Mouse (Mus musculus) 3T3-L1 (cell line): ENCODE results near the gene Fam83e.

Source experiments
- DNase-seq: peaks from one replicate; pipeline ENCODE4 v3.0.0-alpha.2; 2015; ENCODE audit warnings: low read depth, low spot score

The Fam83e gene

DNA sequence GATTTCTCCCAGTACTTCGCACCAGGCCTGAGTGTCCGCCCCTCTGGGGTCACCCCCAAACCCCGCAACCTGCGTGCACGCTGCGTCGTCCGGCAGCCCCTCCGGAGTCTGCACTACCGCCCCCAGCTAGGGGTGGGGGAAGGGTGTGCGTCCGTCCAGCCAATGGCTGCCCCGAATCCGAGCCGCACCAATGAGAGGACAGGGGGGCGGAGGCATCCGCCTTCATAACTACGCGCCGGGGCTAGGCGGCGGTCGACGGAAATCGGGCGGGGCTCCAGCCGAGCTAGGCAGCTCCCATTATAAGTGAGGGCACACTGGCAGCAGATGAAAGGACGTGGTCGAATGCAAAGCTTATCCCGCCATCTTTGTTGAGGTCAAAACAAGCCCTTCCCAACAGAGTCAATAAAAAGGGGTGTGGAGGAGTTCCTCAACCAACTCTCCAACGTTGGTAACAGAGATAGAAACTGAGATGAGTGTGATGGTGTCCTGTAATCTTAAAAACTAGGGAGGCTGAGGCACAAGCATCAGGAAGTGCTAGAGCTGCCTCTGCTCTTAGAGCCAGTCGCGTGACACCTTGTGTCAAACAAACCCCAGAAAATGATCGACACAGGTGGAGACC lies 5.8 kb upstream of the Fam83e start, which contains the start of gene Rpl18:
TSS of gene Rpl18 (plus strand) at position 368 of the 619 bp plus-strand sequence.
- DNase-seq, result peak; percentile 98

DNA sequence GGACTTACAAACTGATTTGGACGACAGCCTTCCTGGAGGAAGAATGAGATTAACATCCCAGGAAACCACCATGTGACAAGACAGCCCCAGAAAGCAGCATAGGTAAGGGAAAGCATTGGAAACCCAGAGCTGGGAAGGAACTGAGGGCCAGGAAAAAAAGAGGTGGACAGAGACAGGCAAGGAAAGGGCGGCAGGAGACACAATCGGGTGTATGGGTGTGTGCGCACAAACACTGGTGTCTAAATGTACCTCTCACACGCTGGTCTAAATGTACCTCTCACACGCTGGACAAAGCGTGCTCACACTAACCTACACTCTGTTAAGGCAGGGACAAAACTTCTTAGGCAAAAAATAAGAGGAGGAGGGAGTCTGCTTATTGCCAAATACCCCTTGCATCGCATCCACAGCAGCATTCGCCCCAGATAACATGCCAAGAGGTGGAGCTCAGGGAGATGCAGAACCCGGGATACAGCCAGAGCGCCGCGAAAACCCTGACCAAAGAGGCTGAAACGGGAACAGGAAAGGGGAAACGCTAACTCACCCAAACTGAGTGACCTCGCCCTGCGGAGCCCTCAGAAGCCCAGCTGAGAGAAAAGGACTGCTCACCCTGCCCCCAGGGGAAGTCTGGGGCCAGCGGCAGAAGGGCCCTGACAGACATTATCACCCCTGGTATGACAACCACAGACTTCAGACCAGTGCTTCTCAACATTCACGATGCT lies 5.1 kb upstream of the Fam83e start:
- no peak for DNase-seq

DNA sequence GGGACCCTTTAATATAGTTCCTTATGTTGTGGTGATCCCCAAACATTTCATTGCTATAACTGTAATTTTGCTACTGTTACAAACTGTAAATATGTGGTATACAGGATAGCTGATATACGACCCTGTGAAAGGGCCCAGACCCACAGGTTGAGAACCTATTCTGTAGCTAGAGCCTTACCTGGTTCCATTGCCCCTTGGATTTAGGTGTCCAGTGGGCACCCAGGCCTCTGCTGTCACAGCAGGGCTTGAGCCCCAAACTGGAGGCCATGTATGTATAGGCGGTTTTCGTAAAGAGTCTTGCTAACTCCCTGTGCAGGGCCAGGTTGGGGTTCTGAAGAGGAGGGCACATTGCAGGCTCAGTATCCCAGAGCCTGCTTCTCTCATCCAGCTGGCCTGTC lies 4.6 kb upstream of the Fam83e start:
- DNase-seq, result no peak

DNA sequence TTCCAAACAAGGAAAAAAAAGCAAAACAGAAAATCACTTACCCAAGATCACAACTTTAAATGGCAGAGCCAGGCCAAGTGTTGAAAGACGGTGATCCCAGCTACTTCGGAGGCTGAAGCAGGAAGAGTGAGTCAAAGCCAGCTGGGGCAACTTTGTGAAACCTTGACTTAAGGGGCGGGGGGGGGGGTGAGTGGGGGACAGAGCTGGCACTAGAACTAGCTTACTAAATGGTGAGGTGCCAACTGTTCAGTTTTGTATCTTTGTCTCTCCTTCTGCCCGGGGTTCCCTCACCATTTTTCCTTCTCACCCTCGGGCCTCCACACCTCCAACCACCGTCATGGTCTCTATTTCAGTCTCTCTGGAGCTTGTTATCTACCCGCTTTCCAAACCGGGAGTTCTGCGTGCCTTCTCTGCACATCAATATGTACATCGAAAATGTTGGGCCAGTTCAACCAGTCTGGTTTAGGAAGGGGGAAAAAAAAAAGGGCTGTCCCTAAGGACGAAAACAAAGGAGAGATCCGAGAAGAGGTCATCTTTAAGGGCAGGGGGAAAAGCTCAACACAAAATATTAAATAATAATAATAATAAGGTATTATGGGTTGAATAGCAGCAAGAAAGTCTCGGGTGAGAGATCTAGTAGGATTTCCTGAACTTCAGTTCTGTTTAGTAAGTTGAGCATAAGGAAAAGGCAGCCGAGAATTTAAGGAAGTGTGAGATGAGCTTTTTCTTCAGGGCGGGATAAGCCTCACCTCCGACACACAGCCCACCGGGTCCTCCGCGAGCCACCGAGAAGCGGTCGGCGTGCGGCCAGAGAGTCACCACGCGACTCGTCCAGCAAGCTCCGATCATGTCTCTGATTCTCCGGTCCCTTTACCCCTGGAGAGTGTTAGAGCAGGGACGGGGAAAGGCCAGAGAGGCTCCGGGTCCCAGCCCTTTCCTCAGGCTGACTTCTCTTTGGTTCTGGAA lies 3.8 kb upstream of the Fam83e start:
- no peak for DNase-seq

DNA sequence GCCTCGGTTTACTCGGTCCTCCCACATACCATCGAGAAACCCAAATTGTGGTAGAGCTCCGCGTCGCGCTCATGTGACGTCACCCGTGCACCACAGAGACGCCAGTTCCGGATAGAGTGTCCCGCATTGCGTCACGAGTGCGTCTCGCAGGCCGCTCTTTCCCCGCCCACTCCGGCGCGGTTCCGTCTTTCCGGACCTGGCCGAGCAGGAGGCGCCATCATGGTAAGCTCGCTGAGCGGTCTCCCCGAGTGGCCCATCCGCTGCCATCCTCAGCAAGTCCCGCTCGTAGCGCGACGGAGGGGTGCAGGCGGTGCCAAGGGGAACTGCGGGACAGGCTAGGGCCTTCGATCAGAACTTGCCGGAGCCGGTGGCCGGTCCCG lies 3.1 kb upstream of the Fam83e start, which contains the start of gene Sphk2:
TSS of gene Sphk2 (minus strand) at position 85 of the 380 bp plus-strand sequence.
- DNase-seq, result peak; percentile 94

DNA sequence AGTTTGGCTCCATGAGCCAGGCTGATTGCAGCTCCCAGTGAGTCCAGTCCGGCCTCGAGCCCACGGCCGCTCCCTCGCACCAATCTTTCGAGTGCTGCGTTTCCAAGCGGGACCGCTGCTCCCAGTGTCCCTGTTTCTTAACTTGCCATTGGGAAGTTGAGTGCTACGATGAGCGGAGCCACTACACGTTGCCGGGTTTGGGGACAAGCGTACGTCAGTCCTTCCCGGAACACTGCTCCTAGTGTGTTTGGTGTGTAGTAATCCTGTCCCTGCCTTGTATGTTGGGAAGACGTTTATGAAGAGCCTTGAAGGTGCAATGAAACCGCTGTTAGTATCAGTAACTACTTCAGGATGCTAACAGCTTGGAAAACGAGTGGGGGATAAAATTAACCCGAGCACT lies 2.7 kb upstream of the Fam83e start:
- DNase-seq, result peak; percentile 32

DNA sequence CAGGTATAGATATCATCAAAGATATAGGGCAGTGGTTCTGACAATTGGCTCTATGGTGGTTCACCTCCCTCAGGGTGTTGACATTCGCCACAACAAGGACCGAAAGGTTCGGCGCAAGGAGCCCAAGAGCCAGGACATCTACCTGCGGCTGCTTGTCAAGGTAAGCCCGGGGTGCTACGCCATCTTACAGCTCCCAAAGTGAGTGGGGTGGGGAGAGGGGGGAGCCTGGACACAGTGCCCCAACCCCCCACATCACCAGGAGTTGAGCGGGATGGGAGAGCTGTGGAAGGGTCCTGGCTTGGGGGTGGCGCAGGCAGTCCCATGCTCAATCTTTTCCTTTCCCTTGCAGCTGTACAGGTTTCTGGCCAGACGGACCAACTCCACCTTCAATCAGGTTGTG lies 1.8 kb upstream of the Fam83e start:
- DNase-seq, result no peak

DNA sequence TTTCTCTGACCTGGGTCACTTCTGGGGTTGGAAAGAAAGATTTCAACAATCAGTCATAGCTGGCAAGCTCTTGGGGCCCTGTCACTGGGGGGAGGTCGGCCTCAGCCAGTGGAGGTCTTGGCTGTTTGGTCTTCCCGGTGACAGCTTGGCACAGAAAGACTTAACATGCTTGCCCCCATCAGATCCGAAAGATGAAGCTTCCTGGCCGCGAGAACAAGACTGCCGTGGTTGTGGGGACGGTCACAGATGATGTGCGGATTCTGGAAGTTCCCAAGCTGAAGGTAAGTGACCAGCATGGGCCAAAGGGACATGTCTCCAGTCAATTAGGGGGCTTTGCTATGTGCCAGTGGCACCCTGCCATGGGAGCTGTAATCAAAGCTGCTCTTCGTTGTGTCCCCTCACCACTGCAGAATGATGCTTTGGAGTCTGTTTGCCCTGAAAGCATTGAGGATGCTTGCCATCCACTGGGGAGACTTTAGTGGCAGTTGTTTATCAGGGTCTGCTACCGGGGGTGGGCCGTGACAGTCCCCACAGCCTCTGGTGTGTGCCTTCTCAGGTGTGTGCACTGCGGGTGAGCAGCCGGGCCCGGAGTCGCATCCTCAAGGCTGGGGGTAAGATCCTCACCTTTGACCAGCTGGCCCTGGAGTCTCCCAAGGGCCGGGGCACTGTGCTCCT lies 1.1 kb upstream of the Fam83e start:
- no peak for DNase-seq

DNA sequence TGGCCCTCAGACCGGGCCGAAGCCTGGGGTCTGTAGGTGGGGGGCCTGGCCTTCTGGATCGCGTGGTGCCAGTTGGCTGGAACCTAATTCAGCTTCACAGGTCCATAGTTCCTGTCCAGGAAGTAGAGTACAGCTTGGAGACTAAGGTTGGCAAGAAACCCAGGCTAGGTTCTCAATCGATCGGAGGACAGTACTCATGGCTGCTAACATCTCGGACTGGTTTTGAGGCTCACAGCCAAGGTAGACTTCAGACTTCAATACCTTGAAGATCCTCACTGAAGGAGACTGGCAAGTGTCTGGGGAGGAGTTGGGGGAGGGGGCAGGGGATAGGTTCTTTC lies 191 bp downstream of the Fam83e start:
- no peak for DNase-seq

DNA sequence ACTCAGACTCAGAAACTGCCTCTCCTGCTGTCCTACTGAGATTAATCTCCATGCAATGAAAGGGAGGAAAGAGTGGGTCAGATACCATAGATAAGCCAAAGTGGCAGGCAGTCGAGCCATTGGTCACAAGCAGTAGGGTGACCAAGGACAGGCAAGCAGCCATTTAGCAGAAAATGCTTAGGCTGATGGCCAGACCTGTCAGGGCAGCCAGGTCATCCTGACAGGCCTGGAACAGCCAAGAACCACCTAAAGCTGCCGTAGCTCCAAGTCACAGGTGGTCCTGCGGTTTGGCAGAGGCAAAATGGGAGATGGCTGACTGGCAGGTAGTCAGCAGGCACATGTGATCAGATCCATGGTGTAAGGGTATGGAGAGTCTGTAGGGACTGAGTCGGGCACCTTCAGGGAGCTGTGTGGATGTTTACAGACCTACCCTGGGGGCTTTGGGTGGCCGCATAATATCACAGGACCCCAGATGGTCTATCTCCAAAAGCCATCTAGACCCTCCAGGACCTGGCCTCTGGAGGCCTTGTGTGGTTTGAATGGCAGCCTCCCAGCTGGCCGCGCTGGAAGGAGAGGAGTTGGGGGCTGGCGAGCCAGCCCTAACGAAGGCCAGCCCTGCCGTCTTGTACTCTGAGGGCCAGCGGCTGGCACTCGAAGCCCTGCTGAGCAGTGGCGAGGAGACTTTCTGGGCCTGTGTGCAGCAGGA lies 783 bp downstream of the Fam83e start:
- DNase-seq, result no peak

DNA sequence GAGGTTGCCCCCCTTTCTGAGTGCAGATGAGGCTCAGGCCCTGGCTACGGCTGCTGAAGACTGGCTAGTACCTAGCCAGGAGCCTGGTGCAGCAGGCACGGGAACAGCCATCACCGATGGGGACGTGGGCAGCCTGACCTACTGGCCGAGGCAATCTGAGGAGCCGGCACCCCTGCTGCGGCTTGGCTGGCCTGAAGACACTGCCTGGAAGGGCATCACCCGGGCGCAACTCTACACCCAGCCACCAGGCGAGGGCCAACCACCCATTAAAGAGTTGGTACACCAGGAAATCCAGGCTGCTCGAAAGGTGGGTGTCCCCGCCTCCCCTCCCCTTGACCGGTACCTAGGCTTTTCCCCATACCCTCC lies 1.3 kb downstream of the Fam83e start:
- no peak for DNase-seq

DNA sequence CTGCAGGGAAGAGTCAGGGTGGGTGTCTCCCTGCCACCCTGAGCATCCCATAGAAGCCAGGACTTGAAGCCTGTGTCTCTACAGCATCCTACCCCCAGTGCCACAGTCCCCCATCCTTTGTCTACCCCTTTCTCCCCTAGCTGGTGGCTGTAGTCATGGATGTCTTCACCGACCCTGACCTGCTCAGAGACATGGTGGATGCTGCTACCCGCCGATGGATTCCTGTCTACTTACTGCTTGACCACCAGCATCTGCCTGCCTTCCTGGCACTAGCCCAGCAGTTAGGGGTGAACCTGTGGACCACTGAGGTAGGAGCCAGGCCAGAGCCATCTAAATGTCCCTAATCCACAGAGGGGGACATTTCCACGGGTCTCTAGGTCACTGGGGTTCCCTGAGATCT lies 2.3 kb downstream of the Fam83e start:
- no peak for DNase-seq

DNA sequence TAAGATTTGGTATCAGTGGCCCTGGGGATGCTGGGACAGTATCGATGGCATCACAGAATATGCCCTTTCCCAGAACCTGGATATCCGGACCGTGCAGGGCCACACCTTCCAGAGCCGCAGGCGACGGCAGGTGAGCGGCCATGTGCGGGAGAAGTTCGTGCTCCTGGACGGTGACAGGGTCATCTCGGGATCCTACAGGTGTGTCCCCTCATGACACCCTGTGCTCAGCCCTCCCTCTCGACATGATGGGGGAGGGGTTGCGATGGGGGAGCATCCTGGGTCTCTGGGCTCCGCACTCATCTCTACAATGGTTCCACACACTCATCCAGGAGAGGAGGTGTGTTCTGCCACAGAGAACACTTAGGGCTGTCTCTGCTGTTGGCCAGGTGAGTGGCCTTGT lies 2.8 kb downstream of the Fam83e start:
- DNase-seq, result no peak

DNA sequence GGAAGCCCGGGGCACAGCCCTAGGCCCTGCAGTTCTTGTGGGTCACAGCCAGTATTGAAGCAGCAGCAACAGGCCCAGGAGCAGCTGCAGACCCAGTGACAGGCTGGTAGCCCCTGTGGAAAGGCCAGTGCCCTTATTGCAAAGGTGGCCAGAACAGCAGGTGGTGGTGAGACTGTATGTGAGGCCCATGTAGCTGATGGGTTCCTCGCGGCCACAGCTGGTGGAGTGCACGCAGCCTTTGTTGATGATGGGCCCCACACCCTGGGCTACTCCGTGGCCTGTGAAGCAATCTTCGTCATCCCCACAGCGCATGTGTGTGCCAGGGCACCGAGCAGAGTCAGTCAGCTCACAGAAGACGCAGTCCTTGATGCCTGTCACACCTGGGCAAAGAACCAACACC lies 4.1 kb downstream of the Fam83e start:
- no peak for DNase-seq

DNA sequence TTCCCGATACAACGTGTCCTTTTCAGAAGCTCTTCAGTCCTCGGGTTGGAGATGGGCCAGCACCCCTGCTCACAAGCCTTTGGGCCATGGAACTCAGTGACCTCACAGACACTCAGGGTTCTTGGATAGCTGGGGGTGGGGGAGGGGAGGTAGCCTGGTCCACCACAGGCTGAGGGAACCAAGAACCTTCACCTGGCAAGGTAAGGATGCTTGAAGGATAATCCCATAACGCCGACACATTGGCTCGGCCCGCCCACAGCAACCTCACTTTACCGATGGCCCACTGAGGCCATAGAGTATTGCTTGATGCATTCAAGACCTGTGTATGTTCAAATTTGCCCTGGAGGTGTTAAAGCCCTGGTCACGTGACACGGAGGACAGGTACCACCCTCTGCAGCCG lies 4.7 kb downstream of the Fam83e start, which contains the start of gene Spaca4:
TSS of gene Spaca4 (minus strand) at position 101 of the 400 bp plus-strand sequence.
- no peak for DNase-seq

DNA sequence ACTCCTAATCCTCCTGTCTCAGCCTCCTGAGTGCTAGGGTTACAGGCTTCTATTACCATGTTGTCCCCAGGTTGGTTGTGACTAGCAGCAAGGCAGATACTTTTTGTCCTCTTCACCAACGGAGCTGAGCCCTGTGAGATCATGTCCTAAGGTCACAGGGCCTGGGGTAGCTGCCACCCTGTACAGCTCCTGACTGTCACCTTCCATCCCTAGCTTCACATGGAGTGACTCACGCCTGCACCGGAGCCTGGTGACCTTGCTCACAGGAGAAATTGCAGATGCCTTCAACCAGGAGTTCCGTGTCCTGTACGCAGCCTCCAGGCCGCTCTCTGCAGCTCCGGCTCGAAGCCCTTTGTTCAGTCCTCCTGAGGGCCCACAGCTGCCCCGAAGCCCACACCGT lies 5.4 kb downstream of the Fam83e start:
- DNase-seq, result no peak

DNA sequence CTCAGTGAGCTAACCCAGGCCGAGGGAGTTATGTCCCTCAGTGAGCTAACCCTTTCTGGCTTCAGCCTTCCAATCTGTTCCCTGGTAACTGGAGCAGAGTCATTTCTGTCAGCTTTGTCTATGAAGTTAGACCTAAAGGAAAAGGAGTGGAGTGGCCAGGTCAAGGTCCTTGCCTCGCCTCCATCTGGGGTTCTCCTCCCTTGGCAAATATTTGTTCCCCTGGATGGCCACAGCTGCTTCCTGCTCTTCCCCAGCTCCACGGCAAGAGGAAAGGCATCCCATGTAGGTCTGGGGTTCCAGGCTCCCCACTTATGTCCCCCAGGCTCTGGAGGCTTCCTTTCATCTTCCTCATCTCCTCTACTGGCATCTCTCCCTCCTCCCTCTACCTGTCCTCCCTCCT lies 6.6 kb downstream of the Fam83e start:
- no peak for DNase-seq

DNA sequence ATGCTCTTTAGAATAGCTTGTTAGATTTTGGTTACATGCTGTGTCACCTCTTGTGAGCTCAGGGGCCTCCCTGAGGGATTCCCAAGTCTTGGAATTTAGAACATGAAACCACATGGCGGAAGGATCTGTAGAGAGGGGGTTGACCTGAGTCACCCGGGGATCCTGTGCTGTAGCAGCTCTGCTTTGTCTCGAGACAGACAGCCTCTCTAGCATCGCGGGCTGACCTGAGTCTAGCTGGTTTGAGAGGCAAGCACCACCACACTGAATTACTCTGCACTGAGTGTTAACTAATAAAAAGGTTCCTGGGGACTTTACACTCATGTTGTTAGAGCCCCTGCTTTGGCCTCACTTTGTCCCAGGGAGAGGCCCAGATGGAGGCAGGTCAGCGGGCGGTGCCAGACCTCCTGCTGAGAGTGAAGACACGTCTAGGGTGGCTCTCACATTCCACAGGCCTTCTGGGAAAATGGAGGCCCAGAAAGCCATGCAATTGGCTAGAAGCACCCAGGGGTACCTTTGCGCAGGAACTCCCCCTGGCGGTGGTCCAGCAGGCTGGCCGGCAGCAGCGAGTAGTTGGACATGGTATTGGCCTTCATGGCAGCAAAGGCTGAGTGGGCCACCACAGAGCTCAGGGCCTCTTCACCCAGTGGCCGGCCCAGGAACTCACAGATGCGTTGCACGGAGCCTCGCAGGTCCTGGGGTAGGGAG lies 9.9 kb downstream of the Fam83e start:
- peak; percentile 53 for DNase-seq

DNA sequence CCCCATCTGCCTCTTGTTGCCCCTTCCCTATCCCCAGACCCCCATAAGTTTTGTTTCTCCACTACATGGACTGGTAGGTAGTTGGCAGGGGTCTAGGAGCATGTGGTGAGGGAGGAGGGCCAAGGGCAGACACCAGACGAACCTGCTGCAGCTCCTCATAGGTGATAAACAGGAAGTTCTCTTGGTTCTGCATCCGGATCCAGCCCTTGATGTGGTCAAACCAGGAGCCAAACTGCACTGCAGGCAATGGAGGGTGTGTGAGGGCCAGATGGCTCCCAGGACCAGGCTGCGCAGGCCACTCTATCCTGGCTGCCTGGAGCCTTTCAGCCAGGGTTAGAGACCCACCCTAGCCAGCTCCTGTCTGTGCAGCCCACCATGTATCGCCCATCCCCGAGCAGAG lies 12.5 kb downstream of the Fam83e start:
- no peak for DNase-seq

DNA sequence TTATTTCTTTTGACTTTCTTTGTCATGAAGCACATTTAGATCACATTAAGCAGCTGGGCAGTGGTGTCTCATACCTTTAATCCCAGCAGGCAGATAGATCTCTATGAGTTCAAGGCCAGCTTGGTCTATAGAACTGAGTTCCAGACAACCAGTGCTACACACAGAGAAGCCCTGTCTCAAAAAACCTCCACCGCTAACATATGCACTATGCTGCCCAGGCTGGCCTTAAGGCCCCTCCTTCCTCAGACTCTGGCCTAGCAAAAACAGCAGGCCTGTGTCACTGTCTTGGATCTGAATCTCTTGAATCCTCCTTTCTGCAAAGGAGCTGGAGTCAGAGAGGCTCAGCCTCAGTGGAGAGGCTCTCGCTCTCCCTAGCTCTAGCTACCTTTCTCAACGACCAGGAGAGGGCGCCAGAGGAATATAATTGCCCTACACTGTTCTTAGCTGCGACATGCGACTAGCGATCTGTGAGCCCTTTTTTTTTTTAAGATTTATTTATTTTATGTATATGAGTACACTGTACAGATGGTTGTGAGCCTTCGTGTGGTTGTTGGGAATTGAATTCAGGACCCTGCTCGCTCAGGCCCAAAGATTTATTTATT lies 18.3 kb downstream of the Fam83e start:
- DNase-seq, result peak; percentile 90
